Mouse (Mus musculus): ENCODE results near the gene Echdc3. TPM values are rescaled to one million over a fixed set of nuclear protein-coding genes. Genes with fewer than 3 reads are reported as not detected.

Echdc3 gene
- polyA plus RNA-seq, 1 experiment from 2014 or later = 15.1 TPM

DNA sequence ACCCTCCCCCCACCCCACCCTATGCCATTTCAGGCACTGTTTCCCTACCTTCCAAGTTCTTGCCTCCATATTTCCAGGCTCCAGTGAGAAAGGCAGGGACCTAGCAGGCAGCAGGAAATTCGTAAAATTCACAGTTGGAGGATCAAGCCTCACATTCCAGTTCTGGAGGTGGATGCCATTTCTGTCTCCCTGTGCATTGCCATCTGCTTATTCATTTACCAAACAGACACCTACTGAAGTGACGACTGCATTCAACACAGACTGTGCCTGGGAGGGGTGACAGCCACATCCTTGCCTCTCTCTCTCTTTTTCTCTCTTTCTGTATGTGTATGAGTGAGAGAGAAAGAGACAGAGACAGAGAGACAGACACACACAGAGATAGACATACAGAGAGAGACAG lies 44.3 kb upstream of the Echdc3 start:
- H3K27ac ChIP-seq = no peak overlapping the region
- no peak for DNase-seq (ENCODE audit: low spot score)
- H3K4me2 ChIP-seq (ENCODE audit: low read length) = no peak overlapping the region
- WGBS = 58% methylated on average over 2 of the region's 2 CpGs
- no peaks in the 10 kb centered on the region for H3K9me3 ChIP-seq (replicated peaks; ENCODE audit: low read length)
- H3K9ac ChIP-seq (ENCODE audit: low read depth, low read length) = no peak overlapping the region
- H3K4me3 ChIP-seq (replicated peaks; ENCODE audit: low read depth, low read length) = no peak overlapping the region
- ATAC-seq (replicated peaks; ENCODE audit: low FRiP score, low read depth) = no peak
- TF ChIP-seq CTCF (IDR thresholded peaks at IDR 0.05; ENCODE audit: low read depth) = no peak
- H3K4me1 ChIP-seq (replicated peaks; ENCODE audit: insufficient read depth, low read length) = 0 out of 2 replicates have a peak, but pooled peaks cover 3% of the 10 kb centered on the region
- H3K36me3 ChIP-seq (ENCODE audit: insufficient read depth, low read length) = no peaks in the 10 kb centered on the region
- H3K27me3 ChIP-seq (ENCODE audit: insufficient read depth, low read length) = no peaks in the 10 kb centered on the region

DNA sequence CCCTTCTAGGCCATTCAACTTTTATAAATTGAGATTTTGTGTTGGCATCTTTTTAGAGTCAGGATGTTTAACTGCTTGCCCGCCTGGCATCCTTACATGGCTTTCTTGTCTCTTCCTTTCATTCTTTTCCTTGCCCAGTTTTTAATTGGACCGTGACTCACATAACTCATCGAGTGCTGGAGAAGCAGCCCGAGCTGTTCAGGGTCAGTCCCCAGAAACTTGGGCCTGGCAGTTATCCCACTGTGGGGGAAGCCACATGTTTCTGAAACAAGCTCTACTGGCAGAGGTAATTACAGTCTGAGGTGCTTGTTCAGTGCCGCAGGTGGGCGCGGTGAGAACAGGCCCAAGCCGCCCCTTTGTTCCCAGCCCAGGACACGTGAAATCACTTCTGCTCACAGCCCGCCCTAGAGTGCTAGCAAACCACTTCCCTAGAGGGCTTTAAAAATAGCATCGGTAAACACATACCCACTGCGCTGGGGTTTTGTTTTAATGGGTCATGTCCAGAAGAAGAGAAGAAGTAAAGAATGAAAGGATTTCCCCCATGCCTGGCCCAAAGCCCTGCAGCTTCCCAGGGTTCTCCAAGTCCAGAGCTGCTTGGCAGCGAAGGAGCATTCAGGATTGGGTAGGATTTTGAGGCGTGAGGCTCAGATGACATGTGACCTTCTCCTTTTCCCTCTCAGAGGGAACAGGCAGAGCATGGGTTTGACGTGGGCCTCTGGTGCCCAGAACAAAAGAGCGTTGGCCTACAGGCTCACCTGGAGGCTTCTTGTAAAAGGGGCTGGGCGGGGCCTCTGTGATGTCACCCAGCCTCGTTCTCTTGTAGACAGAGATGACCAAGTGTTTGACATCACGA lies 43.4 kb upstream of the Echdc3 start:
- no peak for DNase-seq (ENCODE audit: low spot score)
- H3K27ac ChIP-seq = peak overlapping the region; percentile 25; the same call in 1 of the 2 replicates
- no peak for TF ChIP-seq CTCF (IDR thresholded peaks at IDR 0.05; ENCODE audit: low read depth)
- H3K4me1 ChIP-seq (replicated peaks; ENCODE audit: insufficient read depth, low read length) = 0 out of 2 replicates have a peak, but pooled peaks cover 3% of the 10 kb centered on the region
- no peaks in the 10 kb centered on the region for H3K27me3 ChIP-seq (ENCODE audit: insufficient read depth, low read length)
- no peak overlapping the region for H3K9ac ChIP-seq (ENCODE audit: low read depth, low read length)
- no peaks in the 10 kb centered on the region for H3K36me3 ChIP-seq (ENCODE audit: insufficient read depth, low read length)
- H3K4me2 ChIP-seq (ENCODE audit: low read length) = no peak overlapping the region
- 46% methylated on average over 19 of the region's 19 CpGs for WGBS
- peak; percentile 62; the same call in 1 of the 2 replicates for ATAC-seq (replicated peaks; ENCODE audit: low FRiP score, low read depth)
- H3K9me3 ChIP-seq (replicated peaks; ENCODE audit: low read length) = no peaks in the 10 kb centered on the region
- no peak overlapping the region for H3K4me3 ChIP-seq (replicated peaks; ENCODE audit: low read depth, low read length)

DNA sequence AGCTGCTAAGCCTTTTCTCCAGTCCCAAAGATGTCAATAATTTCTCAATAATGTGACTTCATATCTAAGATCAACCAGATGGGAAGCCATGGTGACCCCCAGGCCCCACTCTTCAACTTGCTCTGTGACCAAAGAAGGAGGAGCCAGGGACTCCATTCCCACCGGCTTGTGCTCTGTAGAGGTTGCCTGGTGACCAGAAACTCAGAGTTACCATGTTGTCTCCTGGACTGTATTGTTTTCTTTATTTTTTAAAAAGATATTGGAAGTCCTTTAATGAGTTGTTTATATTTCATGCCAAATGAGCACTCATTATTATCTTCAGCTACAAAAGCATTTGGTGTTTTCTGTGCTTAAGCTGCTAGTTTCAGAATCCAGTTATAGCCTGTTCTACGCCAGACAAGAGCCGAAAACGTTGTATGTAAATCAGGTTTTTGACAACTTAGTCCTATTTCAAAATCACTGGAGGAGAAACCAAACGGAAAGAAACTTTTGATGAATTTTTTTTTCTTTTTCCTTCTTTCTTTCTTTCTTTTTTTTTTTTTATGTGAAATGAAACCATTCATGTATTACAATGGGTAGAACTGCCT lies 42.7 kb upstream of the Echdc3 start:
- H3K4me1 ChIP-seq (replicated peaks; ENCODE audit: insufficient read depth, low read length) = 0 out of 2 replicates have a peak, but pooled peaks cover 3% of the 10 kb centered on the region
- WGBS = 68% methylated on average over 5 of the region's 5 CpGs
- no peak overlapping the region for H3K27ac ChIP-seq
- no peak for ATAC-seq (replicated peaks; ENCODE audit: low FRiP score, low read depth)
- no peak overlapping the region for H3K9ac ChIP-seq (ENCODE audit: low read depth, low read length)
- TF ChIP-seq CTCF (IDR thresholded peaks at IDR 0.05; ENCODE audit: low read depth) = no peak
- no peak overlapping the region for H3K4me3 ChIP-seq (replicated peaks; ENCODE audit: low read depth, low read length)
- no peaks in the 10 kb centered on the region for H3K27me3 ChIP-seq (ENCODE audit: insufficient read depth, low read length)
- H3K36me3 ChIP-seq (ENCODE audit: insufficient read depth, low read length) = no peaks in the 10 kb centered on the region
- no peaks in the 10 kb centered on the region for H3K9me3 ChIP-seq (replicated peaks; ENCODE audit: low read length)
- H3K4me2 ChIP-seq (ENCODE audit: low read length) = no peak overlapping the region
- no peak for DNase-seq (ENCODE audit: low spot score)

DNA sequence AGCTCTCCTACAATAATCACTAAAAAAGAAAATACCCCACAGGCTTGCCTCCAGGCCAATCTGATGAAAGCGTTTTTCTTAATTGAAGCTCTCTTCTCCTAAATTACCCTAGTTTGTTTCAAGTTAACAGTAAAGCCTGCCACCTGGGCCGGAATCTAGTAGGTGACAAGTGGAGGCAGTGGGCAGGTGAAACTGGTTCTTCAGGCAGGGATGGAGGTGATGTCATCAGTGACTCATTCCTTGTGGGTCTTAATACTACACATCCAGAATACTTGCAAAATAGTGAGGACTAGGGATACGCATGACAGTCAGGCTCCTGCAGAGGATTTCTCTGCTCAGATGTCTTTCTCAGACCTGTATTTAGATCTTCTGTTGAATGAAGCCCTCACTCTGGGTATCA lies 39.7 kb upstream of the Echdc3 start:
- H3K36me3 ChIP-seq (ENCODE audit: insufficient read depth, low read length) = no peaks in the 10 kb centered on the region
- 0 out of 2 replicates have a peak, but pooled peaks cover 3% of the 10 kb centered on the region for H3K4me1 ChIP-seq (replicated peaks; ENCODE audit: insufficient read depth, low read length)
- ATAC-seq (replicated peaks; ENCODE audit: low FRiP score, low read depth) = no peak
- no peak for TF ChIP-seq CTCF (IDR thresholded peaks at IDR 0.05; ENCODE audit: low read depth)
- H3K27me3 ChIP-seq (ENCODE audit: insufficient read depth, low read length) = no peaks in the 10 kb centered on the region
- H3K27ac ChIP-seq = no peak overlapping the region
- DNase-seq (ENCODE audit: low spot score) = no peak
- 93% methylated on average over 3 of the region's 3 CpGs for WGBS
- no peak overlapping the region for H3K9ac ChIP-seq (ENCODE audit: low read depth, low read length)
- no peak overlapping the region for H3K4me3 ChIP-seq (replicated peaks; ENCODE audit: low read depth, low read length)
- no peaks in the 10 kb centered on the region for H3K9me3 ChIP-seq (replicated peaks; ENCODE audit: low read length)
- no peak overlapping the region for H3K4me2 ChIP-seq (ENCODE audit: low read length)

DNA sequence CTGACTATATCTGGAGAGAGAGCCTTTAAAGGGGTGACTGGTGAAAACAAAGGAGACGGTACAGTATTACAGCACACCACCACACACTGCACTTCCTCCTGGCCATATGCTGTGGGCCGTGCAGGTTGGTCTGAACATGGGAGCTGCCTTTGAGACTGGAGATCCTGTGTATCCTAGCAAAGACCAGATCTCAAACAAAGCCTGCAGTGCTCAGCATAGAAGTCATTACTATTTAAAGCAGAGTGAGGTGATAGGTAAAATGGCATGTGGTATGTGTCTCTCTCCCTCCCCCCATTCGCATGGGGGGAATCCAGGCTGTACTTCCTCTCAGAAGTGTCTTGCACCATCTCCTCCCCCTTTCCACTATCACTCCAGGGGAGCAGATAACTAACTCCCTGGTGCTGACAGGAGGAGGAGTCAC lies 38.3 kb upstream of the Echdc3 start:
- H3K9ac ChIP-seq (ENCODE audit: low read depth, low read length) = no peak overlapping the region
- no peak overlapping the region for H3K4me2 ChIP-seq (ENCODE audit: low read length)
- H3K9me3 ChIP-seq (replicated peaks; ENCODE audit: low read length) = no peaks in the 10 kb centered on the region
- no peak overlapping the region for H3K27ac ChIP-seq
- H3K4me3 ChIP-seq (replicated peaks; ENCODE audit: low read depth, low read length) = no peak overlapping the region
- WGBS = 76% methylated on average over 3 of the region's 3 CpGs
- ATAC-seq (replicated peaks; ENCODE audit: low FRiP score, low read depth) (no peak), DNase-seq (ENCODE audit: low spot score) (no peak)
- 0 out of 2 replicates have a peak, but pooled peaks cover 2% of the 10 kb centered on the region for H3K4me1 ChIP-seq (replicated peaks; ENCODE audit: insufficient read depth, low read length)
- no peak for TF ChIP-seq CTCF (IDR thresholded peaks at IDR 0.05; ENCODE audit: low read depth)
- no peaks in the 10 kb centered on the region for H3K36me3 ChIP-seq (ENCODE audit: insufficient read depth, low read length)
- H3K27me3 ChIP-seq (ENCODE audit: insufficient read depth, low read length) = no peaks in the 10 kb centered on the region

DNA sequence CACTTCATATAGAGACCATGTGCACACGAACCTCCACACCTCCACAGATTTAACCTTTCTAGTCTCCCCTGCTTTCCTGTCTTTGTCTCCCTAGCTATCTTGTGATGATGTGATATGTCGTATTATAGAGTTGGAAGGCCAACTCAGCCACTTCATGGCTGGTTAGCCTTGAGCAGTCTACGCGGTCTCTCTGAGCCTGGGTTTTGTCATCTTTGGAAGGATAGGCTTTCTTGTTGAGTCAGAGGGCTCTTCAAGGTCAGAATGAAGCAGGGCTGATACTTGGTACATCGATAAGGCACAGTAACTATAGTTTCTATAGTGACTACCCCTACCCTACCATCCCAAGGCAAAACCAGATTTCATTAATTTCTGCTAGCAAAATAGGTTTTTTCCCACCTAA lies 28.6 kb upstream of the Echdc3 start:
- Histone ChIP-seq H3K9me3 (replicated peaks; ENCODE audit: low read length) (no peaks in the 10 kb centered on the region), H3K4me3 (replicated peaks; ENCODE audit: low read depth, low read length) (no peak overlapping the region), H3K36me3 (ENCODE audit: insufficient read depth, low read length) (no peaks in the 10 kb centered on the region), H3K4me1 (replicated peaks; ENCODE audit: insufficient read depth, low read length) (no peaks in the 10 kb centered on the region), H3K27me3 (ENCODE audit: insufficient read depth, low read length) (no peaks in the 10 kb centered on the region), H3K4me2 (ENCODE audit: low read length) (no peak overlapping the region), H3K27ac (no peak overlapping the region), H3K9ac (ENCODE audit: low read depth, low read length) (no peak overlapping the region)
- ATAC-seq (replicated peaks; ENCODE audit: low FRiP score, low read depth) (no peak), DNase-seq (ENCODE audit: low spot score) (no peak)
- 90% methylated on average over 5 of the region's 5 CpGs for WGBS
- TF ChIP-seq CTCF (IDR thresholded peaks at IDR 0.05; ENCODE audit: low read depth) = no peak

Measured in kidney, postnatal 0 days (tissue).